16 mouse cellular contexts compared by ENCODE assay signal in the genomic region with DNA sequence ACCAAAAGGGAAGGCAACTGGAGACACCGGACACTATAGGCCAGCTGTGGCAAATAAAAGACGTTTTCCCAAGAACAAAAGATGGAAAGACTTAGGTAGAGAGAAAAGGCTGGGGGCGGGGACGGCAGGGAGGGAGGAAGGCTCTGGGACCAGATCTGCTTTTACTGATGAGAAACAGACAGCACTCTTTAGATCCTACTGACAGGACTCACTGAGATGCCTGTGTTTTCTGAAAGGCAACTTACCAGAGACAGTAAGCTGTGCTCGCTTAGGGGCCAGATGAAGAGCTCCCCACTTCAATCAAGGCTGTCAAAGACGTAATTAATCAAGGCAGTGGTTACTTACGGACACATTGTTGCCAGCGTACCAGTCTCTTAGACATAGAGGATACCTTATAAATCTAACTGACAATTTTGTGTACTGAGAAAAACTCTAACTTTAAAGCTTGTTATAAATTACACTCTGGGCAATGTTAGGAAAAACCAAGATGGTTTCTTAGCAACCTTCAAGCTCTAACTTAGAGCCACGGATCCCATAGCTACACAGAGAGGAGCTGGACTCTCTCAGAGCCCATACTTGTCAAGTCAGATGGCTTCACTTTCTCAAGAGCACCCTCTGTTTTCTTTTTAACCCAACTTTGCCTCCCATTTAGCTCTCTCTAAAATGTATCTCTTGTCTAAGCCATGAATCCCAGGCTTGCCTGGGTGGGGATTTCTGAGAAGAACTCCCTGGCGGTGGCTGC. TPM values are rescaled to one million over a fixed set of nuclear protein-coding genes. Genes with fewer than 3 reads are reported as not detected.
DNase-seq lines count a peak whose midpoint lies in the region; ATAC-seq and TF ChIP-seq lines count a peak whose summit lies in the region.
"Had no signal": no experiment of that assay in that cellular context is flagged by ENCODE, and none has a peak within 500 bp of the region (broad histone marks: within the 10 kb centered on the region; RNA-seq: fewer than 3 reads in every experiment).

No protein-coding gene starts in this region.

- peaks cover 18% of the 10 kb centered on the region for H3K4me1 ChIP-seq in embryonic facial prominence, embryonic 14.5 days (ENCODE audit: control insufficient read depth, insufficient read depth, low read length)
- peaks cover 4% of the 10 kb centered on the region; the same call in 1 of the 2 replicates for H3K4me1 ChIP-seq in limb, embryonic 13.5 days
- H3K4me1 ChIP-seq in stomach, embryonic 15.5 days = 0 out of 2 replicates have a peak, but pooled peaks cover 16% of the 10 kb centered on the region
- no peaks in the 10 kb centered on the region for H3K4me1 ChIP-seq in liver, postnatal 0 days (ENCODE audit: insufficient read depth)
- H3K4me1 ChIP-seq: forebrain, embryonic 13.5 days; heart, embryonic 12.5 days had no signal

- no peaks in the 10 kb centered on the region for H3K36me3 ChIP-seq in embryonic facial prominence, embryonic 14.5 days (ENCODE audit: control insufficient read depth, insufficient read depth, low read length)
- no peaks in the 10 kb centered on the region for H3K36me3 ChIP-seq in limb, embryonic 13.5 days
- H3K36me3 ChIP-seq in stomach, embryonic 15.5 days = no peaks in the 10 kb centered on the region
- H3K36me3 ChIP-seq in liver, postnatal 0 days (replicated peaks; ENCODE audit: insufficient read depth, low read length) = no peaks in the 10 kb centered on the region
- H3K36me3 ChIP-seq: heart, embryonic 12.5 days; hindbrain, embryonic 15.5 days; midbrain, embryonic 10.5 days had no signal

- no peaks in the 10 kb centered on the region for H3K9me3 ChIP-seq in embryonic facial prominence, embryonic 14.5 days (ENCODE audit: control insufficient read depth, low read length)
- H3K9me3 ChIP-seq in limb, embryonic 13.5 days = no peaks in the 10 kb centered on the region
- no peaks in the 10 kb centered on the region for H3K9me3 ChIP-seq in stomach, embryonic 15.5 days
- H3K9me3 ChIP-seq in liver, postnatal 0 days (ENCODE audit: low read length) = no peaks in the 10 kb centered on the region
- H3K9me3 ChIP-seq: forebrain, embryonic 13.5 days; hindbrain, embryonic 15.5 days; midbrain, embryonic 10.5 days had no signal

- 40% methylated on average over 10 of the region's 10 CpGs for WGBS in embryonic facial prominence, embryonic 14.5 days
- 41% methylated on average over 10 of the region's 10 CpGs for WGBS in limb, embryonic 13.5 days
- WGBS in stomach, embryonic 15.5 days = 41% methylated on average over 10 of the region's 10 CpGs
- WGBS in liver, postnatal 0 days (ENCODE audit: insufficient replicate concordance) = 67% methylated on average over 10 of the region's 10 CpGs

- no peak for DNase-seq in left cerebral cortex, adult 2 months (ENCODE audit: extremely low spot score in 1 of 2, low spot score in 2 of 2)
- DNase-seq in left cerebral cortex, adult 8-10 months (ENCODE audit: low spot score in 2 of 2) = no peak
- peak; percentile 29 for DNase-seq in embryonic facial prominence, embryonic 14.5 days (ENCODE audit: low spot score)
- DNase-seq in frontal cortex, postnatal 10 days (ENCODE audit: low spot score in 2 of 2) = no peak
- no peak for DNase-seq in liver, postnatal 0 days
- DNase-seq: cerebellum, adult 9-11 months; kidney, adult 9 months; lung, postnatal 36 days; thymus, postnatal 25 days had no signal

- H3K4me2 ChIP-seq in embryonic facial prominence, embryonic 14.5 days (ENCODE audit: low read depth, low read length) = no peak overlapping the region
- no peak overlapping the region for H3K4me2 ChIP-seq in limb, embryonic 13.5 days (replicated peaks)
- no peak overlapping the region for H3K4me2 ChIP-seq in stomach, embryonic 15.5 days
- no peak overlapping the region for H3K4me2 ChIP-seq in liver, postnatal 0 days (ENCODE audit: low read depth, low read length)
- H3K4me2 ChIP-seq: forebrain, embryonic 13.5 days; heart, embryonic 12.5 days; hindbrain, embryonic 15.5 days had no signal

- H3K4me3 ChIP-seq in left cerebral cortex, adult 2 months = no peak overlapping the region
- no peak overlapping the region for H3K4me3 ChIP-seq in embryonic facial prominence, embryonic 14.5 days (ENCODE audit: low read depth, low read length)
- no peak overlapping the region for H3K4me3 ChIP-seq in limb, embryonic 13.5 days
- no peak overlapping the region for H3K4me3 ChIP-seq in stomach, embryonic 15.5 days (replicated peaks)
- H3K4me3 ChIP-seq in liver, postnatal 0 days (ENCODE audit: low read depth, low read length) = no peak overlapping the region
- H3K4me3 ChIP-seq: forebrain, embryonic 13.5 days; heart, embryonic 12.5 days; hindbrain, embryonic 15.5 days; midbrain, embryonic 10.5 days had no signal

- no peaks in the 10 kb centered on the region for H3K27me3 ChIP-seq in embryonic facial prominence, embryonic 14.5 days (replicated peaks; ENCODE audit: control insufficient read depth, insufficient read depth, low read length)
- no peaks in the 10 kb centered on the region for H3K27me3 ChIP-seq in limb, embryonic 13.5 days
- H3K27me3 ChIP-seq in stomach, embryonic 15.5 days (replicated peaks) = no peaks in the 10 kb centered on the region
- no peaks in the 10 kb centered on the region for H3K27me3 ChIP-seq in liver, postnatal 0 days (ENCODE audit: insufficient read depth, low read length)
- H3K27me3 ChIP-seq: forebrain, embryonic 13.5 days; heart, embryonic 12.5 days; hindbrain, embryonic 15.5 days had no signal

- TF ChIP-seq EP300 in liver, postnatal 0 days (IDR thresholded peaks at IDR 0.05; ENCODE audit: low read depth) = no peak

- peak; percentile 31; the same call in 1 of the 2 replicates for ATAC-seq in embryonic facial prominence, embryonic 14.5 days (ENCODE audit: low read depth)
- ATAC-seq in limb, embryonic 13.5 days (ENCODE audit: low FRiP score, low read depth) = no peak
- ATAC-seq in stomach, embryonic 15.5 days (ENCODE audit: insufficient read depth, low FRiP score, low read depth) = no peak
- ATAC-seq in liver, postnatal 0 days = no peak
- ATAC-seq: forebrain, embryonic 13.5 days had no signal

- H3K9ac ChIP-seq in embryonic facial prominence, embryonic 14.5 days (ENCODE audit: low read depth, low read length) = no peak overlapping the region
- H3K9ac ChIP-seq in limb, embryonic 13.5 days = no peak overlapping the region
- no peak overlapping the region for H3K9ac ChIP-seq in stomach, embryonic 15.5 days
- no peak overlapping the region for H3K9ac ChIP-seq in liver, postnatal 0 days (replicated peaks)
- H3K9ac ChIP-seq: forebrain, embryonic 13.5 days; heart, embryonic 12.5 days; hindbrain, embryonic 15.5 days had no signal

- intact Hi-C loops in left cerebral cortex, adult 2 months (cut with DNase I) = no loop called here

- no peak for TF ChIP-seq CTCF in left cerebral cortex, adult 2 months (IDR thresholded peaks at IDR 0.05)
- TF ChIP-seq CTCF in liver, postnatal 0 days (IDR thresholded peaks at IDR 0.05; ENCODE audit: low read depth) = no peak

- peak overlapping the region; percentile 93 for H3K27ac ChIP-seq in left cerebral cortex, adult 2 months
- peak overlapping the region; percentile 73 for H3K27ac ChIP-seq in embryonic facial prominence, embryonic 14.5 days (replicated peaks; ENCODE audit: low read depth, low read length)
- peak overlapping the region; percentile 39; the same call in 1 of the 2 replicates for H3K27ac ChIP-seq in limb, embryonic 13.5 days
- peak overlapping the region; percentile 65 for H3K27ac ChIP-seq in stomach, embryonic 15.5 days
- no peak overlapping the region for H3K27ac ChIP-seq in liver, postnatal 0 days (ENCODE audit: low read depth)
- H3K27ac ChIP-seq: forebrain, embryonic 13.5 days; hindbrain, embryonic 15.5 days; midbrain, embryonic 10.5 days had no signal

RNA-seq across cellular contexts. Expression of gene Pgbd5, which starts 47.0 kb away (rescaled TPM):
- 100 to 1,000 TPM; 208 to 221 TPM for total RNA-seq in left cerebral cortex, adult 2 months (2021)
- 100 to 1,000 TPM; 179 to 198 (median 184) TPM for total RNA-seq in left cerebral cortex, adult 8-10 months (2022)
- polyA plus RNA-seq in embryonic facial prominence, embryonic 14.5 days (2014; fragmentation: Nextera tagmentation; extraction: Ambion mirVana) = 2.6 and 3.3 TPM in 2 replicates
- polyA plus RNA-seq in limb, embryonic 13.5 days (2015; fragmentation: Nextera tagmentation; extraction: Ambion mirVana) = 2.4 and 3.0 TPM in 2 replicates
- polyA plus RNA-seq in stomach, embryonic 15.5 days (2015; fragmentation: Nextera tagmentation; extraction: Ambion mirVana) = 3.0 and 3.3 TPM in 2 replicates
- polyA plus RNA-seq in liver, postnatal 0 days (2015; fragmentation: Nextera tagmentation; extraction: Ambion mirVana) = 0.13 and 0.18 TPM in 2 replicates
- total RNA-seq: granulocyte monocyte progenitor cell, adult 5-6 weeks had no signal
